Mouse (Mus musculus) intestine, embryonic 16.5 days (tissue): ENCODE results near the gene Kmt5a. TPM values are rescaled to one million over a fixed set of nuclear protein-coding genes. Genes with fewer than 3 reads are reported as not detected.

Source experiments
- ATAC-seq: fragments of 200-750 bp; cut with Nextera tagmentation; 2 replicates; pipeline ENCODE4 v1.8.0; 2017; ENCODE audit warnings: moderate TSS enrichment, moderate library complexity
- H3K27ac ChIP-seq: fragments of 300-500 bp; sonication (generic); 2 replicates; pipeline ENCODE4 v1.5.1; 2014; ENCODE audit warnings: mild to moderate bottlenecking, low read length
- H3K27me3 ChIP-seq: fragments of 300-500 bp; sonication (generic); replicated peaks from 2 replicates; pipeline ENCODE4 v1.6.1; 2014; ENCODE audit warnings: low read length, control low read depth, mixed read lengths; ENCODE audit not compliant: control insufficient read depth, insufficient read depth
- H3K36me3 ChIP-seq: fragments of 300-500 bp; sonication (generic); 2 replicates; pipeline ENCODE4 v1.6.1; 2014; ENCODE audit warnings: low read length, control low read depth; ENCODE audit not compliant: control insufficient read depth, insufficient read depth
- H3K4me1 ChIP-seq: fragments of 300-500 bp; sonication (generic); 2 replicates; pipeline ENCODE4 v1.6.1; 2014; ENCODE audit warnings: low read length, control low read depth, mixed read lengths; ENCODE audit not compliant: control insufficient read depth, insufficient read depth
- H3K4me2 ChIP-seq: fragments of 300-500 bp; sonication (generic); 2 replicates; pipeline ENCODE4 v1.6.1; 2014; ENCODE audit warnings: low read depth, low read length, control low read depth
- H3K4me3 ChIP-seq: fragments of 300-500 bp; sonication (generic); 2 replicates; pipeline ENCODE4 v1.5.1; 2014; ENCODE audit warnings: mild to moderate bottlenecking, low read length
- H3K9ac ChIP-seq: fragments of 300-500 bp; sonication (generic); 2 replicates; pipeline ENCODE4 v1.6.1; 2014; ENCODE audit warnings: low read depth, low read length
- H3K9me3 ChIP-seq: fragments of 300-500 bp; sonication (generic); 2 replicates; pipeline ENCODE4 v1.6.1; 2016; ENCODE audit warnings: low read length, control low read depth; ENCODE audit not compliant: control insufficient read depth
- whole genome bisulfite sequencing: fragments of 180-500 bp; shearing (Covaris S2); extraction: QIAGEN DNeasy Blood & Tissue Kit; methylation state at CpG from one replicate; pipeline ENCODE4 v1.1.7; 2014; 5-methylcytosine and 5-hydroxymethylcytosine counted together
- polyA plus RNA-seq: library from polyadenylated mRNA; unstranded; fragments of >200 nt; fragmentation: Nextera tagmentation; extraction: Ambion mirVana; gene quantifications from 2 replicates; pipeline ENCODE4 v1.2.1, GENCODE M21; 2015

Gene Kmt5a
- polyA plus RNA-seq, 1 experiment from 2014 or later, result 50.6 TPM

GRCm38 (mm10) chr5:124500573-124500972, 60.8 kb downstream of the Kmt5a start:
- Histone ChIP-seq H3K4me3 (no peak overlapping the region), H3K4me1 (peaks cover 2% of the 10 kb centered on the region; the same call in 1 of the 2 replicates), H3K36me3 (peaks cover 7% of the 10 kb centered on the region; the same call in 1 of the 2 replicates), H3K9ac (no peak overlapping the region), H3K27ac (no peak overlapping the region), H3K4me2 (no peak overlapping the region), H3K9me3 (no peaks in the 10 kb centered on the region), H3K27me3 (no peaks in the 10 kb centered on the region)
- 92% methylated on average over 3 of the region's 3 CpGs for WGBS
- ATAC-seq, result no peak

- Histone ChIP-seq H3K4me1 (peaks cover 8% of the 10 kb centered on the region; the same call in 1 of the 2 replicates), H3K27me3 (no peaks in the 10 kb centered on the region), H3K36me3 (peaks cover 7% of the 10 kb centered on the region; the same call in 1 of the 2 replicates), H3K9me3 (no peaks in the 10 kb centered on the region), H3K9ac (no peak overlapping the region), H3K4me2 (no peak overlapping the region), H3K4me3 (no peak overlapping the region), H3K27ac (no peak overlapping the region)
- 91% methylated on average over 10 of the region's 10 CpGs for WGBS
- no peak for ATAC-seq
These were observed 61.8 kb downstream of the Kmt5a start for GRCm38 (mm10) chr5:124501541-124501940.

DNA sequence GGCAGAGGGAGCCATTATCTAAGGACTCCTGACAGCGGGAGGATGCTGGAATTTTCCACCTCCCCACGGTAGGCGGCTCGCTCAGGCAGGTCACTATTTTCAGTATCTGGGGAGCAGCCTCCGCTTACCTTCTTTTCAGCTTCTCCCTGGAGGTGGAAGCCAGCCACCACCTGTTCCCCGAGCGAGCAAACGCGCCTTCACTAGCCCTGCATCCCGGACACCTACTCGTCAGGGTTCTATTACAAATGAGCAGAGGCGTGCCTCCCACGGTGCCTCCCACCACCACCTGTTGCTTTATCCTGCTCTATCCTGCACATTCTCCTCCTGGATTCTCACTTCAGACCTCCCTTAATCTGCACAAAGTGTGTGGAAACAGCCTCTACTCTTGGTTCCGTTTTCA, 64.0 kb downstream of the Kmt5a start:
- H3K27me3 ChIP-seq, result no peaks in the 10 kb centered on the region
- no peak overlapping the region for H3K4me2 ChIP-seq
- H3K4me3 ChIP-seq, result no peak overlapping the region
- no peak overlapping the region for H3K27ac ChIP-seq
- 0 out of 2 replicates have a peak, but pooled peaks cover 7% of the 10 kb centered on the region for H3K36me3 ChIP-seq
- ATAC-seq, result no peak
- no peaks in the 10 kb centered on the region for H3K9me3 ChIP-seq
- no peak overlapping the region for H3K9ac ChIP-seq
- peaks cover 11% of the 10 kb centered on the region; the same call in 1 of the 2 replicates for H3K4me1 ChIP-seq
- 69% methylated on average over 14 of the region's 14 CpGs for WGBS

GRCm38 (mm10) chr5:124505235-124505634, 65.5 kb downstream of the Kmt5a start:
- Histone ChIP-seq H3K27me3 (no peaks in the 10 kb centered on the region), H3K36me3 (0 out of 2 replicates have a peak, but pooled peaks cover 7% of the 10 kb centered on the region)

DNA sequence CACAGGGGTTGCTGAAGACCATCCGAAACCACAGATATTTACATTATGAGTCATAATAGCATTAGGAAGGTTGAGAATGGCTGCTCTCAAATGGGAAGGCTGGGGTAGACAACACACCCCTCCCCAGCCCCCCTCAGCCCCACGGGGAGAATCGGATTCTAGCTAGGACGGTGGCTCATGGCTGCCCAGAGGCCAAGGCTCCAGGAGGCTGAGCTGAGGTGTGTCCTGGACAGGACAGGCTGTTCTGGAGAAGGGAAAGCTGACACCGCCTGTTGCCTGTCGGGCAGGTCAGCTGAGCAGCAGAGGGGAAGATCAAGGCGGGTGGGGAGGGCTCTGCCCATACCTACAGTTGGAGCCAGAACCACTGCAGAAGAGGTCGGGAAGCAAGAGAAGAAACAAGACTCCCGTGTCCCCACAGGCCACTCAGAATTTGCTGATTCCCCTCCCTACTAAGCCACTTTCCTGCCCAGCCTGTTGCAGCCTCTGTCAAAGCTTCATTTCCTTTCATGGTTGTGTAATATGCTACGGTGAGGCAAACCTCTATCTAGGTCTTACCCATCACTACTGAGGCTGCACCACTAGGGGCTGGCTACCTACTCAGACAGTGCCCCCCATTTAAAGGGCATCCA, 67.1 kb downstream of the Kmt5a start:
- Histone ChIP-seq H3K9ac (peak overlapping the region; percentile 33; the same call in 1 of the 2 replicates), H3K27ac (no peak overlapping the region), H3K36me3 (0 out of 2 replicates have a peak, but pooled peaks cover 7% of the 10 kb centered on the region)

More at GRCm38 (mm10) chr5:124505235-124505634, 65.5 kb downstream of the Kmt5a start:
- Histone ChIP-seq H3K27ac (no peak overlapping the region), H3K4me2 (no peak overlapping the region), H3K4me3 (no peak overlapping the region), H3K9ac (no peak overlapping the region), H3K9me3 (no peaks in the 10 kb centered on the region), H3K4me1 (peaks cover 15% of the 10 kb centered on the region)
- 71% methylated on average over 4 of the region's 4 CpGs for WGBS
- peak; percentile 63 for ATAC-seq

DNA sequence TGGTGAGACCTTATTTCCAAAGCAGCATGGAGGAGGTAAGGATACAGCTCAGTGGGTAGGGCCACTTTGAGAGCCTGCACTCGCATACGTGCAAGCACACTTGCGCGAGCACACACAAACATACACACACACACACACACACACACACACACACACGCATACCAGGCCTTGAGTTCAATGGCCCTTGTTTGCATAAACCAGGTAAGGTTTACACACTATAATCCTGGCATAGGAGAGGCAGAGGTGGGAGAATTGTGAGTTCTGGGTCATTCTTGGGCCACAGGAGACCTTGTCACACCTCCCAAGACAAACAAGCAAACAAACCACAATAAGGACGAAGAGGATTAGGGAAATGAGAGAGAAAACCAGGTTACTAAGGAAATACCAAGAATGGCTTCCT, 69.5 kb downstream of the Kmt5a start:
- H3K9ac ChIP-seq, result no peak overlapping the region
- WGBS, result 80% methylated on average over 6 of the region's 6 CpGs
- H3K27ac ChIP-seq, result no peak overlapping the region
- no peak for ATAC-seq
- no peaks in the 10 kb centered on the region for H3K36me3 ChIP-seq
- H3K4me3 ChIP-seq, result no peak overlapping the region
- no peaks in the 10 kb centered on the region for H3K27me3 ChIP-seq
- H3K9me3 ChIP-seq, result no peaks in the 10 kb centered on the region
- H3K4me2 ChIP-seq, result no peak overlapping the region
- H3K4me1 ChIP-seq, result peaks cover 15% of the 10 kb centered on the region

More for the DNA sequence above, 67.1 kb downstream of the Kmt5a start:
- Histone ChIP-seq H3K4me1 (peaks cover 15% of the 10 kb centered on the region), H3K4me3 (no peak overlapping the region), H3K27me3 (no peaks in the 10 kb centered on the region), H3K4me2 (no peak overlapping the region), H3K9me3 (no peaks in the 10 kb centered on the region)
- 41% methylated on average over 10 of the region's 10 CpGs for WGBS
- ATAC-seq, result 0 out of 2 replicates have a peak, but pooled peaks have one; percentile 29

- peaks cover 15% of the 10 kb centered on the region for H3K4me1 ChIP-seq
These were observed 70.1 kb downstream of the Kmt5a start for GRCm38 (mm10) chr5:124509742-124510237.

GRCm38 (mm10) chr5:124510536-124511050, 70.9 kb downstream of the Kmt5a start:
- no peak overlapping the region for H3K4me3 ChIP-seq
- 94% methylated on average over 10 of the region's 10 CpGs for WGBS
- no peak overlapping the region for H3K4me2 ChIP-seq
- no peak overlapping the region for H3K27ac ChIP-seq
- no peaks in the 10 kb centered on the region for H3K9me3 ChIP-seq
- H3K4me1 ChIP-seq, result peaks cover 15% of the 10 kb centered on the region
- no peaks in the 10 kb centered on the region for H3K36me3 ChIP-seq
- H3K9ac ChIP-seq, result no peak overlapping the region
- ATAC-seq, result no peak
- H3K27me3 ChIP-seq, result no peaks in the 10 kb centered on the region

More at GRCm38 (mm10) chr5:124509742-124510237, 70.1 kb downstream of the Kmt5a start:
- Histone ChIP-seq H3K27me3 (no peaks in the 10 kb centered on the region), H3K4me2 (no peak overlapping the region), H3K27ac (no peak overlapping the region), H3K4me3 (no peak overlapping the region), H3K36me3 (no peaks in the 10 kb centered on the region), H3K9me3 (no peaks in the 10 kb centered on the region), H3K9ac (no peak overlapping the region)
- ATAC-seq, result peak; percentile 26
- 55% methylated on average over 12 of the region's 12 CpGs for WGBS
